Mouse (Mus musculus) E14TG2a.4 (cell line): ENCODE data around the gene Jpt1.
"Not testable (repeated sequence)": the region's sequence is repeated elsewhere in the genome, so short reads cannot be mapped to it uniquely, and the experiment has no call there.

Experiments used
- H3K27me3 ChIP-seq: 2 replicates; pipeline ENCODE4 v1.6.1; 2014; ENCODE audit warnings: low read length, control low read depth; ENCODE audit not compliant: insufficient read depth
- H3K36me3 ChIP-seq: 2 replicates; pipeline ENCODE4 v1.6.1; 2014; ENCODE audit warnings: low read length, control low read depth; ENCODE audit not compliant: insufficient read depth
- H3K4me1 ChIP-seq: replicated peaks from 2 replicates; pipeline ENCODE4 v1.6.1; 2014; ENCODE audit warnings: low read depth, low read length, control low read depth
- H3K4me3 ChIP-seq: replicated peaks from 2 replicates; pipeline ENCODE4 v1.5.1; 2014; ENCODE audit warnings: mild to moderate bottlenecking, low read length
- H3K9me3 ChIP-seq: 2 replicates; pipeline ENCODE4 v1.6.1; 2014; ENCODE audit warnings: low read length, control low read depth
- CTCF ChIP-seq: conservative IDR thresholded peaks from 2 replicates; pipeline ENCODE4 v1.5.1; 2014; ENCODE audit warnings: low read length
- NANOG ChIP-seq: IDR thresholded peaks from 2 replicates; pipeline ENCODE4 v1.6.1; 2014; ENCODE audit warnings: borderline replicate concordance, low read length, mixed read lengths
- POU5F1 ChIP-seq: IDR thresholded peaks from 2 replicates; pipeline ENCODE4 v1.6.1; 2014; ENCODE audit warnings: low read length, borderline replicate concordance

Jpt1 gene

DNA sequence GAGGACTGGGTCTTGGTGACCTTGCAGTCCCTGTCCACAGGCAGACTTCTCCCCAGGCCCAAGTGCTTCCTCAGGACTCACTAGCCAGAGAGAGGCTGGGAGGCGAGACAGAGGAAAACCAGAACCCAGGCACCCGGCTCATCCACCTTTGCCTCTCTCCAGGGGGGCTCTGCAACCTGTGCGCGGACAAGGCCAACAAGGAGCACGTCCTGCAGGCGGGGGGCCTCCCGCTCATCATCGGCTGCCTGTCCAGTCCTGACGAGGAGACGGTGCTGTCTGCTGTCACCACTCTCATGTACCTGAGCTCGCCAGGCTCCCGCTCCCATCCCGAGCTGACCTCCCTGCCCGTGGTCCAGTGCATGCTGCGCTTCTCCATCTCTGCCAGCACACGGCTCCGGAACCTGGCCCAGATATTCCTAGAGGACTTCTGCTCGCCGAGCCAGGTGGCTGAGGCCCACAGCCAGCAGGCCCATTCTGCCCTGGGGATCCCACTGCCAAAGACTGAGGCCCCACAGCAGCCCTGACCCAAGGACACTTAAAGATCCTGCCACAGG is 25.6 kb downstream of the Jpt1 start:
- TF ChIP-seq NANOG = no peak
- no peak for TF ChIP-seq POU5F1
- TF ChIP-seq CTCF = no peak

DNA sequence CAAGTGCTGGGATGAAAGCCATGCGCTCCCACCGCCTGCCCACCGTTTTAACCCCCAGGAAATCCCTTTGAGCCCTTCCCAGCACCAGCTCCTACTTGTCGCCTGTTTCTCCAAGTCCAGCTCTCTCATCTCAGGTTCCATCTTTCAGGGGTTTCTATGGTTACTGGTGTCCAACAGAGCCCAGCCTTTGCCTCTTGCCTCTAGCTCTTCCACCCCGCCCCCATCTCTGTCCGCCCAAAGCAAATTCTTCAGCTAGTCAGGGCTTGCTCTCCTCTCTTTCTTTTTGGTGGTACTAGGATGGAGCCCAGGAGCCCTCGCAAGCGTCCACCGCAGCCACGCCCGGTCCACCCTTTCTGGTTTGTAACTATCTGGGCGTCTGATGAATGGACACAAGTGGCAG is 29.0 kb downstream of the Jpt1 start:
- peaks cover 48% of the 10 kb centered on the region for H3K4me1 ChIP-seq
- TF ChIP-seq POU5F1 = no peak
- TF ChIP-seq CTCF = no peak
- no peak for TF ChIP-seq NANOG
- no peaks in the 10 kb centered on the region for H3K27me3 ChIP-seq
- no peak overlapping the region for H3K4me3 ChIP-seq
- no peaks in the 10 kb centered on the region for H3K9me3 ChIP-seq
- peaks cover 46% of the 10 kb centered on the region for H3K36me3 ChIP-seq

More for the DNA sequence above, 25.6 kb downstream of the Jpt1 start:
- Histone ChIP-seq H3K27me3 (peaks cover 14% of the 10 kb centered on the region), H3K9me3 (no peaks in the 10 kb centered on the region), H3K4me1 (peaks cover 51% of the 10 kb centered on the region), H3K36me3 (peaks cover 39% of the 10 kb centered on the region), H3K4me3 (no peak overlapping the region)

- no peaks in the 10 kb centered on the region for H3K27me3 ChIP-seq
- peaks cover 44% of the 10 kb centered on the region for H3K4me1 ChIP-seq
- peak; percentile 98 for TF ChIP-seq CTCF
- TF ChIP-seq POU5F1 = no peak
- TF ChIP-seq NANOG = no peak
- H3K36me3 ChIP-seq = peaks cover 44% of the 10 kb centered on the region
- H3K4me3 ChIP-seq = no peak overlapping the region
- no peaks in the 10 kb centered on the region for H3K9me3 ChIP-seq
Measured at GRCm38 (mm10) chr11:115483726-115484125, 30.5 kb downstream of the Jpt1 start.

GRCm38 (mm10) chr11:115483278-115483677 is 30.9 kb downstream of the Jpt1 start:
- Histone ChIP-seq H3K9me3 (no peaks in the 10 kb centered on the region), H3K4me3 (no peak overlapping the region), H3K4me1 (peaks cover 42% of the 10 kb centered on the region), H3K27me3 (no peaks in the 10 kb centered on the region), H3K36me3 (peaks cover 39% of the 10 kb centered on the region)
- TF ChIP-seq NANOG (no peak), CTCF (no peak), POU5F1 (no peak)

DNA sequence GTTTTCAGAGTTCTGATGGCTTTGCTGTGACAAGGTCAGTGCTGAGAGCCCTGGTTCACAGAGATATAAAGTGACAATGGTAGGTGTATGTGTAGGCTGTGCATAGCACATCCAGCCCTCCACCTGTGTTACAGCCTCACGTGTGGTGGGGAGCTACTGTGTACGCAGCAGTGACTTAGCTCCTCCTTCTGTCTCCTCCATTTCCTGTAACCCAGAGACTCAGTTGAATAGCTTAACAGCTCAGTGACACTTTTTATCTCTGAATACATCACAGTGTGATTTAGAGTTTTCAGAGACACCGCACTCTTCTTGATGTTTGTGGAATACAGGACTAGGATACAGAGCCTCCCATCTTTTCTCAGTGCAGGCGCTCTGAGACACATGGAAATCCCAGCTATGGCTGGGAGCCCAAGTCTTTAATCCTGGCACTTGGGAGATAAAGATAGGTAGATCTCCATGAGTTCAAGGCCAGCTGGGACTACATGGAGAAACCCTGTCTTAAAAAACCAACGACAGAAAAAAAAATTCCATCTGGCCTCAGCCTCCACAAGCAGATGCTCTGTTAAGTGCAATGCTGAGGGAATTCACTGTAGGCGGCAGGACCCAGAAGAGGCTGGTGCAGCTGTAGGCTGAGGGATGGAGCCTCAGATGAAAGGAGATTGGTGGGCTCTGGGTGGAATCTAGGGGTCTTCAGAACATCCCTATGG is 32.5 kb downstream of the Jpt1 start:
- peaks cover 33% of the 10 kb centered on the region for H3K36me3 ChIP-seq

GRCm38 (mm10) chr11:115478296-115478938 is 35.8 kb downstream of the Jpt1 start:
- Histone ChIP-seq H3K4me3 (no peak overlapping the region), H3K36me3 (peaks cover 27% of the 10 kb centered on the region), H3K4me1 (peaks cover 56% of the 10 kb centered on the region), H3K9me3 (no peaks in the 10 kb centered on the region), H3K27me3 (no peaks in the 10 kb centered on the region)
- TF ChIP-seq NANOG (no peak), POU5F1 (no peak)

More for the DNA sequence above, 32.5 kb downstream of the Jpt1 start:
- H3K4me3 ChIP-seq = no peak overlapping the region
- peaks cover 50% of the 10 kb centered on the region for H3K4me1 ChIP-seq
- no peaks in the 10 kb centered on the region for H3K27me3 ChIP-seq
- no peaks in the 10 kb centered on the region for H3K9me3 ChIP-seq
- TF ChIP-seq NANOG = no peak
- no peak for TF ChIP-seq POU5F1
- no peak for TF ChIP-seq CTCF

GRCm38 (mm10) chr11:115477388-115477787 is 36.8 kb downstream of the Jpt1 start:
- H3K27me3 ChIP-seq, H3K4me3 ChIP-seq, H3K9me3 ChIP-seq: not testable (repeated sequence)
- peaks cover 57% of the 10 kb centered on the region for H3K4me1 ChIP-seq
- H3K36me3 ChIP-seq = peaks cover 24% of the 10 kb centered on the region

DNA sequence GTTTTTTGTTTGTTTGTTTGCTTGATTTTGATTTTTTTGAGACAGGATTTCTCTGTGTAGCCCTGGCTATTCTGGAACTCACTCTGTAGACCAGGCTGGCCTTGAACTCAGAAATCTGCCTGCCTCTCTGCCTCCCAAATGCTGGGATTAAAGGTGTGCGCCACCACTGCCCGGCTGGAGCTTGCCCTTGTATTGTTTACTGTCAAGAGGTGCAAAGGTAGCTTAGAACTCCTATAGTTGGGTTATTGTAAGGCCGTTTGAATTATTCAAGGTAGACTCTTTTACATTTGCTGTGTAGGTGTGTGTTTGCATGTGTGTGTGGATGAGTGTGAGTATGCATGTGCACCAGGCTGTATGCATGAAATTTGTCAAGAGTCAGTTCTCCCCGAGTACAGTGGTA is 37.6 kb downstream of the Jpt1 start:
- peaks cover 63% of the 10 kb centered on the region for H3K4me1 ChIP-seq
- H3K4me3 ChIP-seq = peak overlapping the region; percentile 94
- H3K36me3 ChIP-seq = peaks cover 19% of the 10 kb centered on the region
- H3K9me3 ChIP-seq, H3K27me3 ChIP-seq: not testable (repeated sequence)

DNA sequence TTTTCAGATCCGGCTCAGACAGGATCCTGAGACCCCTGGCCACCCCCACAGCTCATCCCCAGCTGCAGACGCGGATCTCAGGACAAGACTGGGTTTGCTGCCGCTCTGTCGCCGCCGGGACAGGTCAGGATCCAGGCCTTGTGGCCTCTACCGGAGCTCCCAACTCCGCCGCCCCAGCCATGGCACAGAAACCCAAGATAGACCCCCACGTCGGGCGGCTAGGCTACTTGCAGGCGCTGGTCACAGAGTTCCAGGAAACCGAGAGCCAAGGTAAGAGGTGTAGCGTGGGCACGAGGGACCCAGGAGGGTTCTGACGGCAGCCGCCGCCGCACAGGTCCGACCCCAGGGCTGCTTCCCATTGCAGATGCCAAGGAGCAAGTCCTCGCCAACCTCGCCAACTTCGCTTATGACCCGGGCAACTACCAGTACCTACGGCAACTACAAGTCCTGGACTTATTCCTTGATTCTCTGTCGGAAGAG is 38.4 kb downstream of the Jpt1 start:
- TF ChIP-seq CTCF = no peak
- TF ChIP-seq POU5F1 = no peak
- TF ChIP-seq NANOG = no peak
- Histone ChIP-seq H3K27me3 (no peaks in the 10 kb centered on the region), H3K4me1 (peaks cover 60% of the 10 kb centered on the region), H3K36me3 (peaks cover 16% of the 10 kb centered on the region), H3K9me3 (no peaks in the 10 kb centered on the region), H3K4me3 (peak overlapping the region; percentile 94)
